18 mouse cellular contexts compared by ENCODE assay signal in genomic region chr11:77184926-77185325, GRCm38 (mm10). TPM values are rescaled to one million over a fixed set of nuclear protein-coding genes. Genes with fewer than 3 reads are reported as not detected.
DNase-seq lines count a peak whose midpoint lies in the region; ATAC-seq and TF ChIP-seq lines count a peak whose summit lies in the region.
"Had no signal": no experiment of that assay in that cellular context is flagged by ENCODE, and none has a peak within 500 bp of the region (broad histone marks: within the 10 kb centered on the region; RNA-seq: fewer than 3 reads in every experiment).

No protein-coding gene starts in this region.

- intact Hi-C loops in left cerebral cortex, postnatal 14 days (cut with DNase I) = no loop called here

- H3K9me3 ChIP-seq in CH12.LX (replicated peaks; ENCODE audit: low read length) = no peaks in the 10 kb centered on the region
- H3K9me3 ChIP-seq in kidney, embryonic 15.5 days (replicated peaks) = no peaks in the 10 kb centered on the region
- H3K9me3 ChIP-seq: embryonic facial prominence, embryonic 15.5 days; limb, embryonic 12.5 days; liver, embryonic 13.5 days; midbrain, embryonic 13.5 days had no signal

- in situ Hi-C loops in CH12.LX (cut with MboI; ENCODE audit: low pct_ligation_motif_present, low pct_unique_long_range_greater_than_20kb, low sequenced_read_pairs) = no loop called here

- no peak overlapping the region for H3K4me2 ChIP-seq in CH12.LX (ENCODE audit: insufficient read depth, low read depth, poor library complexity, severe bottlenecking)
- no peak overlapping the region for H3K4me2 ChIP-seq in kidney, embryonic 15.5 days
- H3K4me2 ChIP-seq: embryonic facial prominence, embryonic 15.5 days; limb, embryonic 12.5 days; liver, embryonic 13.5 days; midbrain, embryonic 13.5 days had no signal

- TF ChIP-seq CTCF in CH12.LX (conservative IDR thresholded peaks at IDR 0.05 in 1 of 2, IDR thresholded peaks at IDR 0.05 in 1 of 2; ENCODE audit: low read depth in 2 of 2, low read length in 2 of 2) = no peak

- ATAC-seq in megakaryocyte progenitor cell, adult 5-6 weeks (replicated peaks; ENCODE audit: poor library complexity) = peak; percentile 60
- ATAC-seq in kidney, embryonic 15.5 days (replicated peaks; ENCODE audit: low FRiP score) = no peak
- ATAC-seq: inflammation-experienced regulatory T-cells, adult 6 months; midbrain, embryonic 13.5 days had no signal

- TF ChIP-seq RAD21 in CH12.LX (IDR thresholded peaks at IDR 0.05; ENCODE audit: low read depth, low read length) = no peak

- H3K27me3 ChIP-seq in CH12.LX (replicated peaks) = no peaks in the 10 kb centered on the region
- no peaks in the 10 kb centered on the region for H3K27me3 ChIP-seq in kidney, embryonic 15.5 days
- H3K27me3 ChIP-seq: embryonic facial prominence, embryonic 15.5 days; limb, embryonic 12.5 days; liver, embryonic 13.5 days had no signal

- H3K4me1 ChIP-seq in CH12.LX (ENCODE audit: control insufficient read depth in 1 of 2, insufficient read depth in 2 of 2) = peaks cover 0 to 9% of the 10 kb centered on the region in 2 experiments; a peak in 2 of 4 replicates
- no peaks in the 10 kb centered on the region for H3K4me1 ChIP-seq in kidney, embryonic 15.5 days
- H3K4me1 ChIP-seq: embryonic facial prominence, embryonic 15.5 days; limb, embryonic 12.5 days; liver, embryonic 13.5 days had no signal

- TF ChIP-seq EP300 in CH12.LX (IDR thresholded peaks at IDR 0.05; ENCODE audit: low read length) = no peak

- WGBS in kidney, embryonic 15.5 days = 51% methylated on average over 2 of the region's 2 CpGs

- dilution Hi-C loops in CH12.LX (cut with MboI; ENCODE audit: extremely low pct_ligation_motif_present, extremely low pct_unique_long_range_greater_than_20kb, low sequenced_read_pairs) = no loop called here

- H3K9ac ChIP-seq in CH12.LX (ENCODE audit: insufficient read depth, low read depth) = no peak overlapping the region
- no peak overlapping the region for H3K9ac ChIP-seq in kidney, embryonic 15.5 days
- H3K9ac ChIP-seq: embryonic facial prominence, embryonic 15.5 days; limb, embryonic 12.5 days; liver, embryonic 13.5 days; midbrain, embryonic 13.5 days had no signal

- H3K27ac ChIP-seq in CH12.LX (ENCODE audit: insufficient read depth, low read depth) = no peak overlapping the region
- no peak overlapping the region for H3K27ac ChIP-seq in kidney, embryonic 15.5 days
- H3K27ac ChIP-seq: embryonic facial prominence, embryonic 15.5 days; layer of hippocampus, adult 2 months; left cerebral cortex, adult 2 months; limb, embryonic 12.5 days; liver, embryonic 13.5 days; midbrain, embryonic 13.5 days had no signal

- DNase-seq in 416B (ENCODE audit: low read depth) (peak; percentile 90), CH12.LX (ENCODE audit: extremely low read depth) (no peak)
- DNase-seq in adrenal gland, postnatal 14 days = peak; percentile 59
- DNase-seq in left cerebral cortex, postnatal 14 days (ENCODE audit: low spot score in 2 of 2) = no peak
- DNase-seq in retina, postnatal 1 day = no peak
- DNase-seq: cerebellum, postnatal 10 days; embryo, embryonic 11 days; gastrocnemius, postnatal 10 days; liver, embryonic 13.5 days; lung, postnatal 14 days had no signal

- H3K4me3 ChIP-seq in CH12.LX (replicated peaks in 1 of 3; ENCODE audit: low read depth in 2 of 3, low read length in 2 of 3, poor library complexity in 1 of 3) = no peak overlapping the region
- no peak overlapping the region for H3K4me3 ChIP-seq in kidney, embryonic 15.5 days (replicated peaks)
- H3K4me3 ChIP-seq: embryonic facial prominence, embryonic 15.5 days; layer of hippocampus, adult 2 months; left cerebral cortex, adult 2 months; limb, embryonic 12.5 days; liver, embryonic 13.5 days; midbrain, embryonic 13.5 days had no signal

- TF ChIP-seq POLR2A in CH12.LX (IDR thresholded peaks at IDR 0.05; ENCODE audit: low read depth, low read length) = no peak

- no peaks in the 10 kb centered on the region for H3K79me2 ChIP-seq in CH12.LX (replicated peaks; ENCODE audit: control insufficient read depth, extremely low read depth, insufficient read depth, poor library complexity, severe bottlenecking)

- no peaks in the 10 kb centered on the region for H3K36me3 ChIP-seq in CH12.LX (replicated peaks in 1 of 2; ENCODE audit: control insufficient read depth in 1 of 2, insufficient read depth in 1 of 2, low read length in 1 of 2)
- no peaks in the 10 kb centered on the region for H3K36me3 ChIP-seq in kidney, embryonic 15.5 days
- H3K36me3 ChIP-seq: embryonic facial prominence, embryonic 15.5 days; limb, embryonic 12.5 days; liver, embryonic 13.5 days; midbrain, embryonic 13.5 days had no signal

TF ChIP-seq in CH12.LX, 34 proteins besides CTCF, POLR2A, EP300 and RAD21:
- no peak for TF ChIP-seq MAZ (IDR thresholded peaks at IDR 0.05; ENCODE audit: low read depth, low read length)
- TF ChIP-seq BHLHE40 (IDR thresholded peaks at IDR 0.05; ENCODE audit: low read depth, low read length) = peak; percentile 36; the same call in 1 of the 2 replicates
- no peak for TF ChIP-seq HCFC1 (IDR thresholded peaks at IDR 0.05; ENCODE audit: low read depth, low read length)
- no peak for TF ChIP-seq MAX (IDR thresholded peaks at IDR 0.05; ENCODE audit: low read length)
- TF ChIP-seq ZNF384 (IDR thresholded peaks at IDR 0.05; ENCODE audit: low read depth, low read length) = no peak
TF ChIP-seq in CH12.LX: peak in this region for 1.

RNA-seq across cellular contexts. Expression of gene Efcab5, which starts 3.8 kb away (rescaled TPM):
- 0.29 and 0.38 TPM in 2 replicates for total RNA-seq in CH12.LX (2012; rRNA removed)
- total RNA-seq in CH12.LX (2014; rRNA removed) = 0.24 and 0.27 TPM in 2 replicates
- polyA plus RNA-seq in CH12.LX (2012; ENCODE audit: insufficient read length, low read depth) = 0.43 and 0.97 TPM in 2 replicates
- 0.23 and 0.30 TPM in 2 replicates for total RNA-seq in adrenal gland, postnatal 14 days (2021)
- 0.54 and 1.3 TPM in 2 replicates for total RNA-seq in megakaryocyte progenitor cell, adult 5-6 weeks (2015)
- 0.46 and 1.8 TPM in 2 replicates for total RNA-seq in megakaryocyte progenitor cell, adult 5-6 weeks (2017)
- total RNA-seq in left cerebral cortex, postnatal 14 days (2021) = 1 to 10 TPM; 2.3 to 2.7 TPM
- polyA plus RNA-seq in kidney, embryonic 15.5 days (2015; fragmentation: Nextera tagmentation; extraction: Ambion mirVana) = 0.08 and 0.18 TPM in 2 replicates

RNA-seq across cellular contexts. Expression of gene Ssh2, which starts 31.2 kb away (rescaled TPM):
- 6.3 and 6.5 TPM in 2 replicates for total RNA-seq in CH12.LX (2012; rRNA removed)
- 5.2 and 5.9 TPM in 2 replicates for total RNA-seq in CH12.LX (2014; rRNA removed)
- polyA plus RNA-seq in CH12.LX (2012; ENCODE audit: insufficient read length, low read depth) = 11.4 and 14.6 TPM in 2 replicates
- 33.5 and 51.4 TPM in 2 replicates for total RNA-seq in adrenal gland, postnatal 14 days (2021)
- total RNA-seq in megakaryocyte progenitor cell, adult 5-6 weeks (2015) = 25.5 and 26.6 TPM in 2 replicates
- 14.7 and 20.9 TPM in 2 replicates for total RNA-seq in megakaryocyte progenitor cell, adult 5-6 weeks (2017)
- total RNA-seq in left cerebral cortex, postnatal 14 days (2021) = 10 to 100 TPM; 40.5 to 42.8 TPM
- 8.1 and 9.1 TPM in 2 replicates for polyA plus RNA-seq in kidney, embryonic 15.5 days (2015; fragmentation: Nextera tagmentation; extraction: Ambion mirVana)

Comparison
In these comparisons a context has a peak if more than half of its experiments do, and no peak if none do; other contexts are left out.
1. DNase-seq: peak in 416B (single experiment) and adrenal gland, postnatal 14 days (single experiment); none in CH12.LX (single experiment), left cerebral cortex, postnatal 14 days (0 of 2) and retina, postnatal 1 day (single experiment).